Mouse (Mus musculus) midbrain, embryonic 10.5 days (tissue): ENCODE measurements around the gene Surf2. TPM values are rescaled to one million over a fixed set of nuclear protein-coding genes. Genes with fewer than 3 reads are reported as not detected.

Experiments
- DNase-seq: peaks from one replicate; pipeline ENCODE4 v3.0.0-alpha.2; 2017; ENCODE audit warnings: low spot score
- H3K27ac ChIP-seq: fragments of 300-500 bp; sonication (generic); replicated peaks from 2 replicates; pipeline ENCODE4 v1.5.1; 2016; ENCODE audit warnings: mild to moderate bottlenecking
- H3K27me3 ChIP-seq: fragments of 300-500 bp; sonication (generic); 2 replicates; pipeline ENCODE4 v1.6.1; 2016; ENCODE audit warnings: low read depth, mild to moderate bottlenecking; ENCODE audit not compliant: poor library complexity, severe bottlenecking
- H3K36me3 ChIP-seq: fragments of 300-500 bp; sonication (generic); 2 replicates; pipeline ENCODE4 v1.6.1; 2016; ENCODE audit warnings: mild to moderate bottlenecking, moderate library complexity
- H3K4me1 ChIP-seq: fragments of 300-500 bp; sonication (generic); 2 replicates; pipeline ENCODE4 v1.6.1; 2016
- H3K4me3 ChIP-seq: fragments of 300-500 bp; sonication (generic); 2 replicates; pipeline ENCODE4 v1.5.1; 2016; ENCODE audit warnings: mild to moderate bottlenecking, moderate library complexity
- H3K9me3 ChIP-seq: fragments of 300-500 bp; sonication (generic); replicated peaks from 2 replicates; pipeline ENCODE4 v1.6.1; 2016; ENCODE audit warnings: mild to moderate bottlenecking
- WGBS: fragments of 180-500 bp; shearing (Covaris S2); methylation state at CpG from one replicate; pipeline ENCODE4 v1.1.7; 2016; 5-methylcytosine and 5-hydroxymethylcytosine counted together
- polyA plus RNA-seq: library from polyadenylated mRNA; unstranded; fragments of >200 nt; fragmentation: Nextera tagmentation; extraction: Ambion mirVana; gene quantifications from 2 replicates; pipeline ENCODE4 v1.2.1, GENCODE M21; 2016

Surf2 gene
- polyA plus RNA-seq, 1 experiment from 2014 or later = 53.6 TPM

DNA sequence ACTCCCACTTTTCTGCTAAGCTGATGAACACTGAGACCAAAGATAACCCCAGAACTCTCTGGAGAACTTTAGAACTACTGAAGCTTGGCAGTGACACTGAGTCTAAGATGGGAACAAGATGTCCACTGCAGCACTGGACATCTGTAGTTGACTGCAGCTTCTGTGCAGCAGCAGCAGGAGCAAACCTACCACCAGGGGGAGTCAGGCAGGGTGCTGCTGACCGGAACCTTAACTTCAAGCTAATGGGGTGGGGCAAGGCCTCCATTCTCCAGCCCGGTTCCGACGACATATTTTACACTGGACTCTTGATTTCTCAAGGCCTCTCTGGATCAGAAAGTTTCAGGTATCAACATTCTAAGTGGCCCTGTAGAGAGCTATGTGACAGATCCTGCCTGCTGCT lies 9.1 kb upstream of the Surf2 start:
- peak; percentile 51 for DNase-seq
- no peaks in the 10 kb centered on the region for H3K27me3 ChIP-seq
- peaks cover 45% of the 10 kb centered on the region for H3K4me1 ChIP-seq
- H3K4me3 ChIP-seq = no peak overlapping the region
- no peak overlapping the region for H3K27ac ChIP-seq
- 71% methylated on average over 4 of the region's 4 CpGs for WGBS
- H3K36me3 ChIP-seq = peaks cover 60% of the 10 kb centered on the region
- H3K9me3 ChIP-seq = no peaks in the 10 kb centered on the region

DNA sequence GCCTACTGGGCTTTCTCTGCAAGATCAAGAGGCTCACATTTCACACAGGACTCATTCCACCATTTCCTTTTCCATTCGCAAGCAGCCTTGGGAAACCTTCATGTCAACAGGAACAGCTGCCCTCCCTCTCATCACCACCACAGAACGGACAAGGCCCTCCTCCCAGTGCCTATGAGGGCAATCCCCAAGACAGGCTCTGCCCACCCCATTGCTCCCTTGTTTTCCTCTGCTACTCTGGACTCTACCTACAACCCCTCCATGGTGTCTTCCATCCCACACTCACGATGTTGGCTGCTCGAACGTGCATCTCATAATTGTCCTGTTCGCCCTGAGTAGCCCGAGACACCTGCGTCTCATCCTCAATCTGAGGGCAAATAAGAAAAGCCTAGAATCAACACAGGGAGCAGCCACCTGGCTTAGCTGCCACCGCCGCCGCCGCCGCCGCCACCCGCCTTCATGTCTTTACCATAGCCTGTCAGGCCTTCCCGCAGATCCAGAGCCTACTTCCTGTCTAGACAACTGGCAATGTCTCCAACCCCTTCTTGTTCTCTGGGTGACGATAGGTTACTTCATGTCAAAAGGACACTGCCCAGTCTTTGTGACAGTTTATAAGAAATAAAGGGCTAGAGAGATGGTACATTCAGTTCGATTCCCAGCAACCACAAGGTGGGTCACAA lies 7.3 kb upstream of the Surf2 start:
- no peak for DNase-seq
- Histone ChIP-seq H3K4me3 (peak overlapping the region; percentile 93), H3K27me3 (no peaks in the 10 kb centered on the region), H3K4me1 (peaks cover 41% of the 10 kb centered on the region), H3K9me3 (no peaks in the 10 kb centered on the region), H3K27ac (no peak overlapping the region; the same call in 1 of the 2 replicates), H3K36me3 (peaks cover 78% of the 10 kb centered on the region)
- WGBS = 91% methylated on average over 18 of the region's 18 CpGs

DNA sequence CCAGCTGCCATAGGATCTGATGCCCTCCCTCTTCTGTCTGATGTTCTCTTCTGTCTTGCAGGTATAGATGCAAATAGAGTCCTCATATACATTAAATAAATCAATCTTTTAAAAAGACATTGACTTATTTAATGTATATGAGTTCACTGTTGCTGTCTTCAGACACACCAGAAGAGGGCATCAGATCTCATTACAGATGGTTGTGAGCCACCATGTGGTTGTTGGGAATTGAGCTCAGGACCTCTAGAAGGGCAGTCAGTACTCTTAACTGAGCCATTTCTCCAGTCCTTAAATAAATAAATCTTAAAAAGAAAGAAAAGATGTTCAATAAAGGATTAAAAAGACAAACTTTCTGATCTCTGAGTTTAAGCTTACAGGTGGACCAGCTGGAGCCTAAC lies 6.8 kb upstream of the Surf2 start:
- DNase-seq = no peak
- peak overlapping the region; percentile 93 for H3K4me3 ChIP-seq
- no peaks in the 10 kb centered on the region for H3K27me3 ChIP-seq
- H3K4me1 ChIP-seq = peaks cover 39% of the 10 kb centered on the region
- no peaks in the 10 kb centered on the region for H3K9me3 ChIP-seq
- H3K27ac ChIP-seq = peak overlapping the region; percentile 98
- H3K36me3 ChIP-seq = peaks cover 80% of the 10 kb centered on the region

- Histone ChIP-seq H3K36me3 (peaks cover 76% of the 10 kb centered on the region), H3K4me1 (peaks cover 47% of the 10 kb centered on the region), H3K27ac (peak within 1 kb of the TSS; percentile 98), H3K4me3 (peak within 1 kb of the TSS; percentile 93), H3K27me3 (no peaks in the 10 kb centered on the region), H3K9me3 (no peaks in the 10 kb centered on the region)
- WGBS = under 1% methylated on average over 74 of the region's 74 CpGs
- DNase-seq = peak; percentile 98
Observed at GRCm38 (mm10) chr2:26910124-26910993, 5.8 kb upstream of the Surf2 start, which contains the start of the genes Med22 and Rpl7a. Gene Med22 (minus strand): TSS chr2:26910677. Gene Rpl7a (plus strand): TSS chr2:26910764.

GRCm38 (mm10) chr2:26910994-26911765 lies 5.0 kb upstream of the Surf2 start:
- Histone ChIP-seq H3K36me3 (peaks cover 67% of the 10 kb centered on the region), H3K4me3 (peak overlapping the region; percentile 93), H3K9me3 (no peaks in the 10 kb centered on the region), H3K4me1 (peaks cover 56% of the 10 kb centered on the region), H3K27me3 (no peaks in the 10 kb centered on the region), H3K27ac (peak overlapping the region; percentile 98)
- no peak for DNase-seq
- WGBS = under 1% methylated on average over 37 of the region's 37 CpGs

GRCm38 (mm10) chr2:26912253-26912770 lies 3.9 kb upstream of the Surf2 start:
- H3K36me3 ChIP-seq = peaks cover 59% of the 10 kb centered on the region
- H3K27me3 ChIP-seq = no peaks in the 10 kb centered on the region
- no peak for DNase-seq
- H3K9me3 ChIP-seq = no peaks in the 10 kb centered on the region
- no peak overlapping the region for H3K27ac ChIP-seq
- H3K4me1 ChIP-seq = peaks cover 63% of the 10 kb centered on the region
- 78% methylated on average over 5 of the region's 5 CpGs for WGBS
- peak overlapping the region; percentile 93 for H3K4me3 ChIP-seq

DNA sequence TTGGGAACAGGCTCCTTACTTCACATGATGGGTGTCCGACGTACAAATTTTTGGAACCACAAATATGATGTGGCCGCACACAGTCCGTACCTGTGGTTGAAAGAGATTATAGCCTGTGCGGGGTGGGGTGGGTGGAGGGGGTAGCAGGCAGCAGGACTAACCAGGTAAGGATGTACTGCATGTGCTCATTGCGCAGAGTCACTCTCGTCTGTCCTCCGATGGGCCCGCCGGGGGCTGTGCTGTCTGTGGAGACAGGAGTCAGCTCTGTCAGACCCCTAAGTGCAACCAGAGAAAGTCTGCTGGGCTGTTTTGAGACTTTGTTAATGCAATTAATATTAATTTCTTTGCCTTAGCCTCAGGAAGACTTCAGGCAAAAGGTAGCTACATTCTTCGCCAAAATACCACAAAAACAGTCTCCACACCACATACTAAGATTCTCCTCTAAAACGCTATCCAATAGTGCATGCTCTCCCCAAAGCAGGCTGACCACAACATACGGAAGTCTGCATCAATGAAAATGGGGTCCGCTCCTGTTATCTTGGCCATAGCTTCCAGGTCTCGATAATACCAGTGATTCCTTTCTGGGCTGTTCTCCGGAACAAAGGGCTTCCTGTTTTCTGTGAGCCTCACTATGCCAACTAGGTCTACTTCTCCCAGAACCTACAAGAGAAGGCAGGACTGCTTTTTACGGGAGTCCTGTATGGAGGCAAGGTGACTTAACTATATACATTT lies 2.6 kb upstream of the Surf2 start:
- Histone ChIP-seq H3K4me1 (peaks cover 63% of the 10 kb centered on the region), H3K27me3 (no peaks in the 10 kb centered on the region), H3K4me3 (peak overlapping the region; percentile 17; the same call in 1 of the 2 replicates), H3K36me3 (peaks cover 59% of the 10 kb centered on the region), H3K9me3 (no peaks in the 10 kb centered on the region), H3K27ac (no peak overlapping the region)
- 87% methylated on average over 17 of the region's 17 CpGs for WGBS
- DNase-seq = no peak

GRCm38 (mm10) chr2:26914148-26914941 lies 1.8 kb upstream of the Surf2 start:
- H3K4me1 ChIP-seq = peaks cover 56% of the 10 kb centered on the region
- no peaks in the 10 kb centered on the region for H3K27me3 ChIP-seq
- WGBS = 69% methylated on average over 8 of the region's 8 CpGs
- no peak overlapping the region for H3K4me3 ChIP-seq
- no peak for DNase-seq
- peaks cover 61% of the 10 kb centered on the region for H3K36me3 ChIP-seq
- H3K27ac ChIP-seq = no peak overlapping the region
- H3K9me3 ChIP-seq = no peaks in the 10 kb centered on the region

- Histone ChIP-seq H3K4me1 (peaks cover 46% of the 10 kb centered on the region), H3K27me3 (no peaks in the 10 kb centered on the region), H3K27ac (peak overlapping the region; percentile 88), H3K4me3 (peak overlapping the region; percentile 84), H3K9me3 (no peaks in the 10 kb centered on the region), H3K36me3 (peaks cover 78% of the 10 kb centered on the region)
- WGBS = 4% methylated on average over 13 of the region's 13 CpGs
- DNase-seq = no peak
Observed at GRCm38 (mm10) chr2:26916738-26917137, 571 bp downstream of the Surf2 start.

DNA sequence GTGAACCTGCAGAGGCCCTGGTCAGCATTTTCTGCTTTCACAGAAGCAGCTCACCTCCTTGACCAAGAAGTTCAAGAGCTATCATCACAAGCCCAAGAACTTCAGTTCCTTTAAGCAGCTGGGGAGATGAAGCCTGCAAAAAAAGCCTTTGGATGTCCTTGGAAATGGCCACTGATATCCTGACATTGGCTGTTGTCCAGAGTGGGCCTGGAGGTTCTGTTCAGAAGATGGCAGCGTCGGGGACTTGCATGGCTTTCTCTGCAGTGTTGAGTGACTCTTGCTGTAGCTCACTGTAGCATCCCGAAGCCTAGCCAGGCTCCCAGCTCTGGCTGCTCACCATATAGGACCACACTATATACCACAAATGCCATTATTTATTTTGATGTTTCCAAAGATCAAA lies 3.5 kb downstream of the Surf2 start:
- Histone ChIP-seq H3K27me3 (no peaks in the 10 kb centered on the region), H3K36me3 (peaks cover 78% of the 10 kb centered on the region), H3K4me1 (peaks cover 31% of the 10 kb centered on the region), H3K27ac (no peak overlapping the region), H3K9me3 (no peaks in the 10 kb centered on the region), H3K4me3 (no peak overlapping the region)
- 90% methylated on average over 3 of the region's 3 CpGs for WGBS
- no peak for DNase-seq

DNA sequence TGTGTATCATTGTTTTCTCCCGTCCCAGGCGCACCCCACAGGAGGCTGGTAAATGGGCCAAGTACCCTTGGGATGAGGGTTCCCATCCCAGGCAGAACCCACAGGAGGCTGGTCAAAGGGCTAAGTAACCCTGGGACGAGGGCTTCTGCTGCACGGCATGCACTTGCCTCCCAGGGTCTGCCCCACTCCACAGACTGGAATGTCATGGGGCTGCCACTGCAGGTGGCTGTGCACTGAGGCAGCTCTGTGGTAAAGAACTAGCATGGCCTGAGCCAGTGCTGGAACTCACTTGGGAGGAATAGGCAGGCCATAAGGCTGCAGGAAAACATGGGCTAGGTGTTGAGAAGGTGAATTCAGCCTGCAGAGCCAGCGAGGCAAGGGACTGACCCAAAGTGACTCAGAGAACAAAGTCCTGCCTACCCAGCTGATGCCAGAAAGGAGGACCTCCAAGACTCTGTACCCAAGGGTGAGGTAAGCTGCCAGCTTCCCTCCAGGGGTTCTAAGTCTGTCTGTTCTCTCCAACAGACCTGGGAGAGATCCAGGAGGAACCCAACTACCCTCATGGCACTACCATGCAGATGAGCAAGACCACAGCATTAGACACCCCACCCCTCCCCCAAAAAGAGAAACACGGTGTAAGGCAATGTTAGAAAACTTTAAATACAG lies 4.2 kb downstream of the Surf2 start:
- 88% methylated on average over 6 of the region's 6 CpGs for WGBS
- Histone ChIP-seq H3K36me3 (peaks cover 82% of the 10 kb centered on the region), H3K4me1 (peaks cover 24% of the 10 kb centered on the region), H3K27ac (no peak overlapping the region), H3K9me3 (no peaks in the 10 kb centered on the region), H3K4me3 (no peak overlapping the region), H3K27me3 (no peaks in the 10 kb centered on the region)
- no peak for DNase-seq
